Mouse (Mus musculus) T-helper 1 cell (primary cell): ENCODE measurements at regions not wholly inside any gene's neighbourhood (a gene's known extent, or its start where the extent isn't known, plus 50 kb on each side); places are given as distances from the start of the nearest gene placed in this dataset.

Experiments
- in situ Hi-C: fragments of 300-600 bp; cut with MboI, MseI; formaldehyde crosslinking; loops from one replicate; pipeline ENCODE4 v1.15.1; 2025; ENCODE audit warnings: high pct_unique_total_duplicates

GRCm38 (mm10) chr4:95307134-95307533, 250.2 kb upstream of the Fggy start:
- in situ Hi-C loops: no loop called here

GRCm38 (mm10) chr4:95308469-95308895, 248.8 kb upstream of the Fggy start:
- in situ Hi-C loops: no loop called here

GRCm38 (mm10) chr4:95310410-95310809, 246.9 kb upstream of the Fggy start:
- in situ Hi-C loops: no loop called here

- in situ Hi-C loops: no loop called here
These were observed 239.5 kb upstream of the Fggy start for GRCm38 (mm10) chr4:95317821-95318290.

- in situ Hi-C loops: no loop called here
These were observed 238.7 kb upstream of the Fggy start for GRCm38 (mm10) chr4:95318561-95318960.

GRCm38 (mm10) chr4:95319036-95319435, 238.3 kb upstream of the Fggy start:
- in situ Hi-C loops: no loop called here

- in situ Hi-C loops: no loop called here
These were observed 231.4 kb upstream of the Fggy start for GRCm38 (mm10) chr4:95325861-95326260.

GRCm38 (mm10) chr4:95339822-95340221, 217.5 kb upstream of the Fggy start:
- in situ Hi-C loops: no loop called here

GRCm38 (mm10) chr4:95340926-95341325, 216.4 kb upstream of the Fggy start:
- in situ Hi-C loops: no loop called here

GRCm38 (mm10) chr4:95346722-95347197, 210.5 kb upstream of the Fggy start:
- in situ Hi-C loops: no loop called here

GRCm38 (mm10) chr4:95347436-95347835, 209.9 kb upstream of the Fggy start:
- in situ Hi-C loops: no loop called here

GRCm38 (mm10) chr4:95348405-95349123, 208.7 kb upstream of the Fggy start:
- in situ Hi-C loops: no loop called here

GRCm38 (mm10) chr4:95353894-95354319, 203.4 kb upstream of the Fggy start:
- in situ Hi-C loops: loop anchor here (10.0 kb wide), 1 partner anchor 59 kb away; no protein-coding TSS in a partner anchor

- in situ Hi-C loops: loop anchor here (10.0 kb wide), 1 partner anchor 64 kb away; no protein-coding TSS in a partner anchor
These were observed 198.6 kb upstream of the Fggy start for GRCm38 (mm10) chr4:95358674-95359073.

GRCm38 (mm10) chr4:95360336-95360967, 196.9 kb upstream of the Fggy start:
- in situ Hi-C loops: no loop called here

GRCm38 (mm10) chr4:95364376-95365082, 192.8 kb upstream of the Fggy start:
- in situ Hi-C loops: no loop called here

- in situ Hi-C loops: no loop called here
These were observed 180.9 kb upstream of the Fggy start for GRCm38 (mm10) chr4:95376386-95376785.

- in situ Hi-C loops: no loop called here
These were observed 179.8 kb upstream of the Fggy start for GRCm38 (mm10) chr4:95377222-95378134.

GRCm38 (mm10) chr4:95378645-95379044, 178.7 kb upstream of the Fggy start:
- in situ Hi-C loops: no loop called here

GRCm38 (mm10) chr4:95383216-95383892, 174.0 kb upstream of the Fggy start:
- in situ Hi-C loops: no loop called here

- in situ Hi-C loops: no loop called here
These were observed 171.8 kb upstream of the Fggy start for GRCm38 (mm10) chr4:95385552-95385951.
